Mouse (Mus musculus) embryonic facial prominence, embryonic 15.5 days (tissue): Measurements from ENCODE around the gene Jmjd7. TPM values are rescaled to one million over a fixed set of nuclear protein-coding genes. Genes with fewer than 3 reads are reported as not detected.

Experiments used
- ATAC-seq: fragments of 200-750 bp; cut with Nextera tagmentation; 2 replicates; pipeline ENCODE4 v1.8.0; 2017; ENCODE audit warnings: low read depth, moderate TSS enrichment; ENCODE audit not compliant: insufficient number of reproducible peaks, low FRiP score, low TSS enrichment
- H3K27ac ChIP-seq: fragments of 300-500 bp; sonication (generic); replicated peaks from 2 replicates; pipeline ENCODE4 v1.5.1; 2015; ENCODE audit warnings: mild to moderate bottlenecking, inconsistent platforms
- H3K27me3 ChIP-seq: fragments of 300-500 bp; sonication (generic); 2 replicates; pipeline ENCODE4 v1.6.1; 2015; ENCODE audit warnings: inconsistent platforms
- H3K36me3 ChIP-seq: fragments of 300-500 bp; sonication (generic); 2 replicates; pipeline ENCODE4 v1.6.1; 2015; ENCODE audit warnings: mild to moderate bottlenecking, inconsistent platforms
- H3K4me1 ChIP-seq: fragments of 300-500 bp; sonication (generic); 2 replicates; pipeline ENCODE4 v1.6.1; 2015; ENCODE audit warnings: inconsistent platforms
- H3K4me2 ChIP-seq: fragments of 300-500 bp; sonication (generic); replicated peaks from 2 replicates; pipeline ENCODE4 v1.6.1; 2015; ENCODE audit warnings: mild to moderate bottlenecking, inconsistent platforms
- H3K4me3 ChIP-seq: fragments of 300-500 bp; sonication (generic); replicated peaks from 2 replicates; pipeline ENCODE4 v1.5.1; 2015; ENCODE audit warnings: mild to moderate bottlenecking, inconsistent platforms
- H3K9ac ChIP-seq: fragments of 300-500 bp; sonication (generic); 2 replicates; pipeline ENCODE4 v1.6.1; 2015; ENCODE audit warnings: inconsistent platforms
- H3K9me3 ChIP-seq: fragments of 300-500 bp; sonication (generic); replicated peaks from 2 replicates; pipeline ENCODE4 v1.6.1; 2016; ENCODE audit warnings: inconsistent platforms
- whole genome bisulfite sequencing: fragments of 180-500 bp; shearing (Covaris S2); methylation state at CpG from one replicate; pipeline ENCODE4 v1.1.7; 2015; 5-methylcytosine and 5-hydroxymethylcytosine counted together
- polyA plus RNA-seq: library from polyadenylated mRNA; unstranded; fragments of >200 nt; fragmentation: Nextera tagmentation; extraction: Ambion mirVana; gene quantifications from 2 replicates; pipeline ENCODE4 v1.2.1, GENCODE M21; 2015

The Jmjd7 gene
- polyA plus RNA-seq, 1 experiment from 2014 or later = 20.8 TPM

DNA sequence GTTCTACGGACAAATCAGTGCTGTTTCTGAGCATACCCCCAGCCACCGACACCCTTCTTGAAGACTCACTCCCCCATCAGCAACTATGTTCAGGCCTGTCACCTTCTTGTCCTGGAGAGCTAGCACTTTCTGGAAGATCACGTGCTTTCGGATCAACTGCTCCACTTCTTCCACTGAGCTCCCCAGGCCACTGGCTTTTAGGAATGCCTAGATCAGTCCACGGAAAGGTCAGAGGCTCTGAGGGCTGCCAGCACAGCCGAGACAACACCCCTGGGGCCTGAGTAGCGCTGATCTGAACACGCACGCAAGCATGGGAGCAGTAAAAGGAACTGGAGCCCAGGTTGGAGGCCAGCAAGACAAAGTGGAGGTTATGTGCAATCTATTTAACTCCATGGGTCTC lies 33.4 kb downstream of the Jmjd7 start:
- peaks cover 31% of the 10 kb centered on the region for H3K4me1 ChIP-seq
- no peaks in the 10 kb centered on the region for H3K36me3 ChIP-seq
- H3K9me3 ChIP-seq = no peaks in the 10 kb centered on the region
- H3K27me3 ChIP-seq = no peaks in the 10 kb centered on the region
- ATAC-seq = no peak
- H3K4me3 ChIP-seq = no peak overlapping the region
- peak overlapping the region; percentile 73 for H3K27ac ChIP-seq
- no peak overlapping the region for H3K4me2 ChIP-seq
- WGBS = 57% methylated on average over 9 of the region's 9 CpGs
- no peak overlapping the region for H3K9ac ChIP-seq

DNA sequence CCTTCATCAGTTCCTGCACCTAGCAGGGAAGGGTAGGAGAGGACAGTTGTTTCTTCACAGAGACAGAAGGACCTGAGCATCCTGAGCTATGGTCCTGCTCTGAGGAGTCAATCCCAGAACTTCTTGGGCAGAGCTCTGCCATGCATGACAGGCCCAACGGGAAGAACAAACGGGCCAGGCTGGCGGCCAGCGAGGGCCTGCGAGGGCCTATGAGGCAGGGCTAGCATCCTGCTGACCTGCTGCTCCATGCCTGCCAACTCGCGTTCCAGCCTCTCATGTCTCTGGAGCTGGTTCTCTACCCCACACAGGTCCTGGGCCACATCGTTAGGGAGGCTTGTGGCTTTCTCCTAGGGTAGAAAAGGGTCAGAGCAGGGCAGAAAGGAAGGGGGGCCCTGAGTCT lies 35.0 kb downstream of the Jmjd7 start:
- no peak overlapping the region for H3K4me2 ChIP-seq
- H3K27me3 ChIP-seq = no peaks in the 10 kb centered on the region
- H3K4me1 ChIP-seq = peaks cover 31% of the 10 kb centered on the region
- H3K36me3 ChIP-seq = no peaks in the 10 kb centered on the region
- no peaks in the 10 kb centered on the region for H3K9me3 ChIP-seq
- WGBS = 84% methylated on average over 8 of the region's 8 CpGs
- H3K4me3 ChIP-seq = no peak overlapping the region
- H3K27ac ChIP-seq = no peak overlapping the region
- no peak for ATAC-seq
- H3K9ac ChIP-seq = no peak overlapping the region

DNA sequence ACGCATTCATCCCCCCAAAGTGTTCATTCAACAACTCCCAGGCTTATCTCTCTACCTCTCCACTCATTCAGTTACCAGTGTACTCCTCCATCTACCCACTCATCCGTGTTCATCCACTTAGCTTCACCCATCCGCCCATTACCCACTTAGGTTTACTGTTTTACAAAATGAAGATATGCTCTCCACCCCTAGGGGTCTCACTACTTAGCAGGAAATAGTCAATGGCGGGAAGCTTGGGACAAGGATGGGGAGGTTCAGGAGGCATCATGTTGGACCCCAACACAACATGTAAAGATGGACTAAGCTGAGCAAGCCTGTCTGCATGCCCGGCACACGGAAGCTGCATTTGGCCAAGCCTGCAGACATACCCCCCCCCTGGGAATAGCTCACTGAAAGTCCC lies 37.4 kb downstream of the Jmjd7 start:
- Histone ChIP-seq H3K36me3 (no peaks in the 10 kb centered on the region), H3K27ac (no peak overlapping the region), H3K9me3 (no peaks in the 10 kb centered on the region), H3K27me3 (no peaks in the 10 kb centered on the region), H3K4me2 (no peak overlapping the region), H3K4me1 (peaks cover 28% of the 10 kb centered on the region), H3K4me3 (no peak overlapping the region), H3K9ac (no peak overlapping the region)
- WGBS = 85% methylated on average over 6 of the region's 6 CpGs
- ATAC-seq = no peak

GRCm38 (mm10) chr2:120065243-120065642 lies 38.0 kb downstream of the Jmjd7 start:
- no peak for ATAC-seq
- Histone ChIP-seq H3K4me2 (no peak overlapping the region), H3K4me3 (no peak overlapping the region), H3K27ac (no peak overlapping the region), H3K36me3 (no peaks in the 10 kb centered on the region), H3K27me3 (no peaks in the 10 kb centered on the region), H3K9ac (no peak overlapping the region), H3K9me3 (no peaks in the 10 kb centered on the region), H3K4me1 (peaks cover 22% of the 10 kb centered on the region)
- WGBS = 85% methylated on average over 10 of the region's 10 CpGs

DNA sequence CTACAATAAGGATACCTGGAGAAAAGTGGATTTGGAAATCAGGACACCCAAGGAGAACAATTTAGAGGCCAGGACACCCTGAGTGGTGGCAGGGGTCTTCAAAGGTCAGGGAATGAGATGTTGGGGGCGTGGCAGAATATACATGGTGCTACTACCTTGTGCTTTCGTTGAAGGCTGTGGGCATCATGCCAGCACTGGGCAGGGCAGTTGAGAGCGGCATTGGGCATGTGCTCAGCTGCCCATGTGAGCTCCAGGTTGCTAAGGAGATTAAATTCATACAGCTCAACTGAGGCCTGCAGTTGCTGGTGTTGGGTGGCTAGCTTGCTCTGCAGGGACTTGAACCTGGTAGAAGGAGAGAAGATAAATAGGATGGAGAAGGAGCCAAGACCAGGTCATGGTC lies 38.9 kb downstream of the Jmjd7 start:
- Histone ChIP-seq H3K27ac (no peak overlapping the region), H3K9ac (no peak overlapping the region), H3K36me3 (no peaks in the 10 kb centered on the region), H3K9me3 (no peaks in the 10 kb centered on the region), H3K4me2 (no peak overlapping the region), H3K4me3 (no peak overlapping the region), H3K27me3 (no peaks in the 10 kb centered on the region), H3K4me1 (peaks cover 12% of the 10 kb centered on the region)
- no peak for ATAC-seq
- WGBS = 81% methylated on average over 3 of the region's 3 CpGs

DNA sequence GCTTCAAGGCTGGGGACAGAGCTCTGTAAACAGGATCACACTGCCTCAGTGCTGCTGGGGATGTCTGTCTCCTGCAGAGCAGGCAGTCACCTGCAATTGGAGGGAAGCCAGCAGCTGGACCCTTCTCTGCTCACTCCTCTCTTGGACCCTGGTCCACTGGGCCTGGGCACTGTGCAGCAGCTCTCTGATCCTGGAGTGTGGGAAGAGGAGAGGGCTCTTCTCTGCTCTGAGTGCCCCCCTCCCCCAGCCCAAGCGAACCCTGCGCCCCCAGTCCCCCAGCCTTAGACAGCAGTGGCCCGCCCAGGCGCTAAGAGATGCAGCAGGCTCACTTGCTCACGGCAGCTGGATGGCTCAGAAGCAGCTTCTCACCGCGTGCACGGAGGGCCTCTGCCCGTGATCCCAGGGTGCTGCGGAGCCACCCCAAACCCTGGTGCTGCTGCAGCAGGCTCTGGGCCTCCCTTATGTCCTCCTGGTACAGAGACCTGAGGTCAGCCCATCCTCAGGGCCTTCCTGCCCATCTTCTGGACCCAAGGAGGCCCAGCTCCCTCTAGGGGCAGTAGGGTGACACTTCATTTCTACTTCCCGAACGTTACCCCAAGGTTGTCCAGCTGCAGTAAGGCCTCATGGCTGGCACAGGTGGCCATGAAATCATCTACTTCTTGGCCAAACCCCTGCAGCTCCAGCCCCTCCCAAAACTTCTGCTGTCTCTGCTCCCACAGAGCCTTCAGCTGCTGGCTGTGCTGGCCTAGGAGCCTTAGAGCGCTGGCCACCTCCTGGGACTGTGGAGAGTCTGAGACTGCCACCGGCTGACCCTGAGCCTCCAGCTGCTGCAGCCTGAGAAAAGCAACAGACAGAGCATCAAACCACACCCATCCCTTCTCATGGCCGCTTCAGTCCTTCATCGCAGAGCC lies 41.5 kb downstream of the Jmjd7 start:
- Histone ChIP-seq H3K4me1 (peaks cover under 1% of the 10 kb centered on the region; the same call in 1 of the 2 replicates), H3K9ac (no peak overlapping the region), H3K9me3 (no peaks in the 10 kb centered on the region), H3K27ac (no peak overlapping the region), H3K4me2 (no peak overlapping the region), H3K27me3 (no peaks in the 10 kb centered on the region), H3K36me3 (no peaks in the 10 kb centered on the region), H3K4me3 (no peak overlapping the region)
- ATAC-seq = peak; percentile 21; the same call in 1 of the 2 replicates
- WGBS = 33% methylated on average over 16 of the region's 16 CpGs

DNA sequence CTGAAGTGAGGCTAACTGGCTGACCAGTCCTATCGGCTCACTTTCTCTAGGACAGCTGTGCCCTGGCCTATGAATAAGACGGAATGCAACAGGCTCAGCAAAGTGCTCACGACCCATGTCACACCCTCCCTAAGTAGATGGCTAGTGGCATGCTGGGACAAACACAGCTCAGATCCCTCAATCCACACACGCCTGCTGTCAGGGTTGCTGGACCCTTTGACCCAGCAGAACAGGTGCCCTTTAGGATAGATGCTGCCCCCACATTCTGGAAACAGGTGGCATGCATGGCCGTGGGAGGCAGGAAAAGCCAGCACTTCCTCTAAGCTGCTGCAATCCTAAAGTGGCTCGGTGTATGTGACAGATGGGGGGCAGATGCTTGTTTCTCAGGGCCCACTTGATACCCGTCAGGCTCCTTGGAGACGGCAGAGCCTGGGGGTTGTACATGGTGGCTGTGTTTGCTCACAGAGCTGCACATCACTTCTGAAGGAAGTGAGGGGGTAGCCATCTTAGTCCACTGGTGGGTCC lies 42.2 kb downstream of the Jmjd7 start:
- no peaks in the 10 kb centered on the region; the same call in 1 of the 2 replicates for H3K4me1 ChIP-seq
- H3K27ac ChIP-seq = no peak overlapping the region
- H3K4me2 ChIP-seq = no peak overlapping the region
- peak; percentile 39 for ATAC-seq
- 47% methylated on average over 8 of the region's 8 CpGs for WGBS
- H3K9me3 ChIP-seq = no peaks in the 10 kb centered on the region
- no peaks in the 10 kb centered on the region for H3K27me3 ChIP-seq
- no peak overlapping the region for H3K4me3 ChIP-seq
- H3K9ac ChIP-seq = no peak overlapping the region
- no peaks in the 10 kb centered on the region for H3K36me3 ChIP-seq

DNA sequence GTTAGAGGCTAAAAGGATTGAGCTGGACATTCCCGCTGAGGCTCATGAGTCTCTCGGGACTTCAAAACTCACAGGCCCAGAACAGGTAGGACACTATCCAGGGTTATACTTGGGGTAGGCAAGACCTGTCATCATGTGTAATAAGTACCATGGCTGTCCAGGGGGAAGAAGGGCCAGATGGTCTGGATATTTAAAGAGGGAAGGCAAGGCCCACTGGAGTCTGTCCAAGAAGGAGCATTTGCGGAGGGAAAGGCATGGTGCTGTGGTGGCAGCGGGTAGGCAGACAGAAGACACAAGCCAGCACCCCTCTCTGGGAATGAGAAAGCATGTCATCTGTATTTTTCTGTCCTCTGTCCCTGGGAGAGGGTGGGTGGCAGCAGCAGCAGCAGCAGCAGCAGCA lies 46.8 kb downstream of the Jmjd7 start:
- Histone ChIP-seq H3K4me3 (no peak overlapping the region), H3K9me3 (no peaks in the 10 kb centered on the region), H3K36me3 (no peaks in the 10 kb centered on the region), H3K4me1 (peaks cover 8% of the 10 kb centered on the region), H3K27ac (no peak overlapping the region), H3K27me3 (peaks cover 17% of the 10 kb centered on the region), H3K9ac (no peak overlapping the region), H3K4me2 (no peak overlapping the region)
- WGBS = 82% methylated on average over 4 of the region's 4 CpGs
- no peak for ATAC-seq

DNA sequence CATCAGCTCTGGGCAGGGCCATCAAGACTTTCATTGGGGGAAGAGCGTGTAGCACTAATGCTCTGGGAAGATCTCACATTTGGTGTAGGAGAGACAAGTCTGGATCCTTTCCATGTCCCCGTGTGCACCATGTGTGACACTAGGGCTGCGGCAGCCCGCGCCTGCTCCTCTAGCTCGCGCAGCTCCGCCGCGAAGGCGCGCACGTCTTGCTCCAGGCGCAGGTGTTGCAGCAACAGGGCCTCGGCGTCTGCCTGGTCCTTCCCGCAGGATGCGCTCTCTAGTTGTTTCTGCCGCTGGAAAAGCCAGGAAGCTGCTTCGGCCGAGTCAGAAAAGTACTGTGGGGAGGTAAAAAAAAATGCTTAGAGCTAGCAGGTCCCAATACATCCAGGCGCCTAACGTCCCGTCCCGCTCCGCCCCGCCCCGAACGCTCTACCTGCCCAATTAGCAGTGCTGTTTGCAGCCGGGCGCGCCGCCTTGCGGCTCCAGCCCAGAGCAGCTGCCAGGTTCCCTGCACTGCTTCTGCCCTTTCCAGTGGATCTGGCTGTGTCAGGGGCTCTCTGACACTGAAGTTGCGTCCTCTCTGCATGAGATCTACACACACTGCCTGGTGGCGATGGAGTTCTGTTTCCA lies 48.9 kb downstream of the Jmjd7 start:
- Histone ChIP-seq H3K4me3 (peak overlapping the region; percentile 40), H3K9me3 (no peaks in the 10 kb centered on the region), H3K4me1 (peaks cover 8% of the 10 kb centered on the region), H3K36me3 (no peaks in the 10 kb centered on the region), H3K27me3 (peaks cover 17% of the 10 kb centered on the region), H3K9ac (0 out of 2 replicates have a peak overlapping the region, but pooled peaks have one; percentile 9), H3K27ac (no peak overlapping the region), H3K4me2 (peak overlapping the region; percentile 65)
- 1% methylated on average over 36 of the region's 36 CpGs for WGBS
- 0 out of 2 replicates have a peak, but pooled peaks have one; percentile 37 for ATAC-seq
